Mouse (Mus musculus): Measurements from ENCODE around the gene Ccdc159.

Ccdc159 gene

DNA sequence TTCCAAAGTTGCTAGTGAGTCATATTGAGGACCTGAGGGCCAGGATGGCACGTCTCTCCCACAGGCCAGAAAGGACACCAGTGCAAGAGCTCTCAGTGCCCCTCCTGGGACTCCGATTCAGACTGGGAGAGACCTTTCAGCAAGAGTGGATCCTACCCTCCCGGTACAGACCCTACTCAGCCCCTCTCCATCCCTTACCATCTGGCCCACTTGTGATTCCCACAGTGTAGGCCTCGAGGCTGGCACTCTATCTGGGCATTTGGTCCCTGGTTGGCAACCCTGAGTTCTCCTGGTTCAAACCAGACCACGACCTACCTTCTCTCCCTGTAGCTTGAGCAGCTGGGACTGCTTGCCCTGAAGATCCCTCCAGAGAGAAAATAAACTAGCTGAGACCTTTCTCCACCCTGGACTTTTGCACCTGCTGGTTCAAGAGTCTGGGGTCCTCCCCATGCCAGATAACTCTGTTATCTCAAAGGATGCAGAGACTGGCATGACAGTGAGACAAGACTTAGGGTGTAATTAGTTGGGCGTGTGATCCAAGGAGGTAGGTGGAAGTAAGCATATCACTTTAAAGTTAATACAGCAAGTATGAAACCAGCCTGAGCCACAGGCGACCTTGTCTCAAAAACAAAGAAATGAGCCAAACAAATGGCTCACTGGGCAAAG lies 8.3 kb downstream of the Ccdc159 start:
- no peak for DNase-seq (ENCODE audit: low spot score)

DNA sequence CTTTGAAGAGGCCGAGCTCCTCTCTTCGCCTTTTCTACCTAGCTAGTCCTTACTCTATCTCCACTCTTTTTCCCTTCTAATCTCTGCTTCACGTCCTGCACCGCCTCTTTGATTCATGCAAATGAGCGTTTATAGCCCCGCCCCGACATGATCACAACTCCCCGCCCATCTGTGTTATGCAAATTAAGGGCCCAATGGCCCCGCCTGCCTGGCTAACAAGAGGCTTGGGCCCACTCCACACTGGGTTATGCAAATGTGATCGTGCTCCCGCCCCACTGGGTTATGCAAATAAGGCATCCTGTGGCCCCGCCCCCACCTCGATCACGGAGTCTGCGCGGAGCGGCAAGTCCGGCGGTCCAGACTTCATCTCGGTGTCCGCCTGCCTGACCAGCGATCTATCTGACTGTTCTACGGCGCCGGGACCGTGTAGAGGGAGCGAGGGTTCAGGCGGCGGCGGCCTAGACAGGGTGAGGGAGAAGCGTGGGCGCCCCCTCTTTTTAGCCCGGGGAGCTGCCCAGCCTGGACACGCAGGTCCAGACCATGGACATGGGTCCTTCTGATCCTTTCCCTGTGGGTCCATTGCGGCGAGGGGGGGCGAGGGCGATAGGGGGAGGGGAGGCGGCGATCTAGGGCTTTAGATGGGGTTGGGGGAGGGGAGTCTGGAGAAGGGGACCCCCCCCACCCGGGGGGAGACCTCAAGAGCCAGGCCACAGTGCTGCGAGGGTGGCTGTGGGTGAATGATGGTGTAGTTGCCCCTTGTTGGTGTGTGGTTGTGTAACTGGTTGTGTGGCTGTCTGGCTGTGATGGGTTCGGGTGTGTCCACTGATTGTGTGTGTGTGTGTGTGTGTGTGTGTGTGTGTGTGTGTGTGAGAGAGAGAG lies 9.7 kb downstream of the Ccdc159 start, which contains the start of gene Plppr2:
Plppr2 (plus strand) TSS at position 342 of the 879 bp plus-strand sequence.
- DNase-seq (ENCODE audit: low spot score), result peak; percentile 99

DNA sequence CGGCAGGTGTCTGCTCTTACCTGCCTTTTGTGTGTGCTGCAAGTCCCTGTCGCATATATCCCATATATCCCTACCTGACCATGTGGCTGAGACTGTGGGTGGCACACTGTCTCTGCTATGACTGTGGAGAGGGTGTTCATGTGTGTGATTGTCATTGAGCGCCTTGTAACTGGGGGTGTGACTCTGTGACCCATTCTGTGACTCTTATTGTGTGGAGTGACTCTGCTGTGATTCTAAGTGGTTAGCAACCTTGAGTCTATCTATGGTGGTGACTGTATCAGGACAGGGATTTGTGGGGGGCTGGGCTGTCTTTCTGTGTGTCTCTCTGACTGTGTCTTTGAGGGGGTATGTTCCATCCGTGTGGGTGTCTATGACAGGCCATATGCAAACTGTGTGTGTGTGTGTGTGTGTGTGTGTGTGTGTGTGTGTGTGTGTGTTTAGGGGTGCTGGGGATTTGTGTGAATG lies 10.5 kb downstream of the Ccdc159 start:
- DNase-seq (ENCODE audit: low spot score), result no peak

DNA sequence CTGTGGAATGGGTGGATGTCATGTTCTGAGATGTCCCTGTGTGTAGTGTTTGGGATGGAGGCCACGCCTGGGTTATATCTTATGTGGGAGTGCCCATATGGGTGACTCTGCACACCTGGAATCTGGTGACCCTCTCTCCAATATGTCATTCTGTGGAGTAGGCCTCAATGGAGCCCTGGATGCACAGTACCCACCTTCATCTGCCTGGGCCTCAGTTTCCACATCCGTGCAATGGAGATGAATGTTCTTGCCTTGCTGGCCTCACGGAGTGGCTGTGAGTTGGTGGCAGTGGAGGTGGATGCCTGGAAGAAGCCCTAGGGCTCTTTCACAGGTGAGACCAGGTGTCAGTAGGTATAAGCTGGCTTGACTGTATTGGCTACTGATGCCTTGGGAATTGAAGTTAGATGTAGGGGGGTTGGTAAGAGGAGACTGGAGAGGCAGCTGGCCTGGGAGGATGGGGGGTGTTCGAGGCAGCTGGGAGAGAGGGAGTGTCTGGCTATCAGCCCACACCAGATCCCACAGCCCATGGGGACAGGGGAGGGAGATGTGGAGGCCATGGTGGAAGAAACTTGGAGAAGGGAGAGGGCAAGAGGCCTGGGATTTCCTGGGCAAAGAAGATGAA lies 11.1 kb downstream of the Ccdc159 start:
- no peak for DNase-seq (ENCODE audit: low spot score)

DNA sequence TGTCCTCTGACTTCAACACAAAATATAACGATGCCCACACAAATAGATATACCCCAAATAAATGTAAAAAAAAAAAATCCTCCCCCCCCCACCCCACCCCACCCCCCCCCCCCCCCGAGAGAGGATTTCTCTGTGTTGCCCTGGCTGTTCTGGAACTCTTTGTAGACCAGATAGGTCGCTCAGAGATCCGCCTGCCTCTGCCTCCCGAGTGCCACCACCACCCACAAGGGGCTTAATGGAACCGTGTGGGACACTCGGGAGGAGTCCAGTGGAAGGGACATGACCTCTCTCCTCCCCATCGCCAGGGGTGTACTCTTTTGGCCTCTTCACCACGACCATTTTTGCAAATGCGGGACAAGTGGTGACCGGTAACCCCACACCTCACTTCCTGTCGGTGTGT lies 15.8 kb downstream of the Ccdc159 start:
- no peak for DNase-seq (ENCODE audit: low spot score)

DNA sequence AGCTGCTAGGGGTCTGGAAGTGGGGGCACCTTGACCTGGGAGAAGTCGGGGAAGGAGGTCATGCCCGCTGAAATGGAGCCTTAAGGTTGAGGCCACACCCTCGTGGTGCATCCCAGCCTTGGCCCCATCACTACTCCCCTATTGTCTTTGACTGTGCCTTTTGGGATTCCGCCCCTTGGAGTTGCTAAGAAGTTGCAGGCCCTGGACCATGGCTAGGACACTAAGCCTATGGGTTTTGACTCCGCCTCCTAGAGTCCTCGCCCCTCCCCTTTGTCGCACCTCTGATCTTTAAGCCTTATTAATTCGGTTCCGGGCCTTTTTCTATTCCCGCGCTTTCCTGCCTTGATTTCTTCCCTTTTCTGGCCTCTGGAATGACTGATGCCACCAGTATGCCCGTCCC lies 16.4 kb downstream of the Ccdc159 start:
- no peak for DNase-seq (ENCODE audit: low spot score)

DNA sequence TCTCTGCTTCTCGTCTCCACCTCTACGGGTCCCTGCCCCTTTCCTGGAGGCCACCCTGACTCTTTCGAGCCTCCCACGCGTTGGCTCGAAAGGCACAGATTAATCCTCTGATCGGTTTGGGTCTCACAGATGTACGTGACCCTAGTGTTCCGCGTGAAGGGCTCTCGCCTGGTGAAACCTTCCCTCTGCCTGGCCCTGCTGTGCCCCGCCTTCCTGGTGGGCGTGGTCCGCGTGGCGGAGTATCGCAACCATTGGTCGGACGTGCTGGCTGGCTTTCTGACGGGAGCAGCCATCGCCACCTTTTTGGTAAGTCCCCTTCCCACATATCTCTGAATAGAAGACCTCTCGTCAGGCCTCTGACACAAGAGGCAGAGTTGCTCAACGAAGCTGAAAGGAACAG lies 17.0 kb downstream of the Ccdc159 start:
- no peak for DNase-seq (ENCODE audit: low spot score)

DNA sequence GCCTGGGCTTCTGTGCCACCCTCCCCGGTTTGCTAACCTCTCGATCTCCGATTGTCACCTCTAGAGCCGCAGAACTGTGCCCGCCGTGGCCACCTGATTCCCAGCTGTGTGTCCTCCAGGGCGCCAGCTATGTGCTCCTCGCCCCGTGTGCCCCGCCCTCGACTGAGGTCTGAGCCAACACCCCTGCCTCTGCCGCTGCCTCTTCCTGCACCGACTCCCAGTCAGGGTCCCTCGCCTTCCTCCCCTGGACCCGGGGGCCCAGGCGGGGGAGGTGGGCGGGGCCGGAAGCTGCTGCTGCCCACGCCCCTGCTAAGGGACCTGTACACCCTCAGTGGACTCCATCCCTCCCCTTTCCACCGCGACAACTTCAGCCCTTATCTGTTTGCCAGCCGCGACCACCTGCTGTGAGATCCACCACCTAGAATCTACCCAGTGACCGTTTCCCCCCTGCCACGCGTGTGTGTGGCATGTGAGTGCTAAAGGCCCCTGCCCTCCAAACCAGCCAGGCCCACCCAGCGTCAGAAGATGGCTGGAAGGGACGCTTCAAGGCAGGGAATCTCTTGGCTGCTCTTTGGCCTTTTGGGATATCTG lies 20.4 kb downstream of the Ccdc159 start:
- no peak for DNase-seq (ENCODE audit: low spot score)

DNA sequence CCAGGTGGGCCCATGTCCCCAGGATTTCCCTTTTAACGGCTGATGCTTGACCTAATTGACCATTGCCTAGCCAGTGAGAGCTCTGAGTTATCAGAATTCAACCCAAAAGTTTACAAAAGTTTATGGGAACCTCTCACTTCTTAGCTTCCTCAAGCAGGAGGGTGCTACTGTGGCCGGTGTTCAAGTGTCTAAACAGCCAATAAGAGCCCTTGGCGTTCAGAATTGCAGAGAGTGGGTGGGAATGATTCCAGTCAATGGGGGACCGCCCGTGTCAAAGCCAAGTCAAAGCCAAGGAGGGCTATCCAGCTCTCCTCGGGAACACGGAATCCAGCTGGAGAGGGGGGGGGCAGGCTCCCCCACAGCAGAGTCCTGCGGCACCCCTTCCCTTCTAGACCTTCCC lies 20.9 kb downstream of the Ccdc159 start:
- DNase-seq (ENCODE audit: low spot score), result no peak

DNA sequence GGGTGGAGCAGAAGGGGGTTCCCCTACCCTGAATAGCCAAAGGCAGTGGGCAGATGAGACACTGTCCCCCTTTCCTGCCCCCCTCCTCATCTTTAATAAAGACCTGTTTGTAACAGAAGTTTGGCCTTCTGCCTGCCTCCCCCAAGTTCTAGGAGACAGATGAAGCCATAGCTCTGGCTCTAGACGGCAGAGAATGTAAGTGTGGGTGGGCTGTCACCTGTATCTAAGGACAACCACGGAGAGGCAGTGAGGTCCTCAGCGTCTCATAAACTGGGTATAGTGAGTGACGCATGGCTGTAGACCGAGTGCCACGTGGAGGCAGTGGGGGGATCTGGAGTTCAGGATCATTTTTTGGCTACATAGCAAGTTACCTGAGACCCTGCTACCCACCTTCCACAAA lies 21.5 kb downstream of the Ccdc159 start:
- no peak for DNase-seq (ENCODE audit: low spot score)

DNA sequence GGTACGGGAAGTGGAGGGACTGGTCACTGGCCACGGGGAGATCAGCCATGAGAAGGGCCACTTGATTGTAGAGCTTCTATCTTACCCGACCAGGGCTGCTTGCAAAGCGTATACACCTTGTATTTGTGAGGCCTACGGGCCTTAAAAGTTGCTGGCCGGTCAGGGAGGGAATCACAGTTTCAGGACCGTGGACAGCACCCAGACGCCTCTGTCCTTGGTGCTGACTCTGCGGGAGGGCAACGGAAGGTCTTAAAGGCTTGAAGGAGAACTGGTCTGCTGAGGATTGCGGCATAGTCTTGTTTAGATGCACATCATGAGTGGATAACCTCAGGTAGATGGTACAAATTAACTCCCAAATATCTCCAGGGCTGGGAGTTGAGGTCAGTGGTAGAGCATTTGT lies 23.1 kb downstream of the Ccdc159 start:
- DNase-seq (ENCODE audit: low spot score), result peak; percentile 83

DNA sequence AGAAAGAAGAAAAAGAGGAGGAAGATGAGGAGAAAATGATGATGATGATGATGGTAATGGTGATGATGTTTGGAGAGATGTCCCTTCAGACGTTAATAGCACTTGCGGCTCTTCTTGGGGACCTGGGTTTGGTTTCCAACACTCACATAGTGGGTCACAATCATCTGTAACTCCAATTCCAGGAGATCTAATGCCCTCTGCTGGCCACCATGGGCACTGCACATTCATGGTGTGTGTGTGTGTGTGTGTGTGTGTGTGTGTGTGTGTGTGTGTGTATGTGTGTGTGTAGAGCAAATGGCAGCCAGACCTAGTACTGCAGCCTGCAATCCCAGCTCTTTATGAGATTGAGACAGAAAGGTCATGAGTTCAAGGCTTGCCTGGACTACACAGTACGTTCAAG lies 24.7 kb downstream of the Ccdc159 start:
- no peak for DNase-seq (ENCODE audit: low spot score)

DNA sequence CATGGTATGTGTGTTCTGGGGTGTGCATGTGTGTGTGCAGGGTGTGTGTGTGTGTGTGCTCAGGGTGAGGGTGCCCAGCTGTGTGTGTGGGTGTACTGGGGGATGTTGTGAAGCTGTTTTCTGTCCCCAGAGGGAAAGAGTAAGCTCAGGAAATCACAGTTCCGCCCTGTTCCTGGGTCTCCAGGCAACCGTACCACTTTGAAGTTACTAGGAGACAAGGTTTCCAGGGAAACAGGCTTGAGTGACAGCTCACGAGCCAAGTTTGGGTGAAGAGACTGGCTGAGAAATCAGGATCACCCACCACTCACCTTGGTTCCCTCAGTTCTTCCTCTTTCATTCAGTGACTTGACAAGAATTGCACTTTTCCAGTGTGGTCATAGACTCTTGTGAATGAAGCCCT lies 26.3 kb downstream of the Ccdc159 start:
- DNase-seq (ENCODE audit: low spot score), result no peak

DNA sequence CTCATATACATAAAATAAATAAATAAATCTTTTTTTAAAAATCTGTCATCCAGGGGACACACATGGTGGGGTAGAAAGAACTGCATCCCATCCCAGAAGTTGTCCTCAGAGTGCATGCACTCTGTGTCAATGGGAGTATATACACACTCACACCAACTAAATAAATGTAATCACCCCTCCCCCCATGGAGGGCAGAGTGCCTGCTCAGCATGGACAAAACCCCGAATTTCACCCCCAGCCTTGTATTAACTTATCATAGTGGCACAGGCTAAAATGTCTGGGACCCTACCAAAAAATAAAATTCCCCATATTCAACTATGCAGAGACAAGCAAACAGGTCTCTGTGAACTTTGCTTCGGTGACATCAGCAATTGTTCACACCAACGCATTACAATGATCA lies 27.4 kb downstream of the Ccdc159 start:
- no peak for DNase-seq (ENCODE audit: low spot score)

DNA sequence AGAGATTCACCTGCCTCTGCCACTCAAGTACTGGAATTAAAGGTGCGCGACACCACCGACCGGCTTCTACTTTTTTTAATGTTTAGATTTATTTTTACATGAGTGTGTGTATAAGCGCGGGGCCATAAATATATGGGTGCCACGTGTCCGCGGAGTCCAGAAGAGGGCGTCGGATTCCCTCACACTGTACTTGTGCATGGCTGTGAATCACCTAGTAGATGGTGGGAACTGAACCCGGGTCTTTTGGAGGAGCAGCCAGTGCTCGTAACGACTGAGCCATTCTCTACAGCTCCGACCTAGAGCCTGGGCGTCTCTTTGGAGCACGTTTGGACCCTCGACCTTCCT lies 27.9 kb downstream of the Ccdc159 start:
- no peak for DNase-seq (ENCODE audit: low spot score)

DNA sequence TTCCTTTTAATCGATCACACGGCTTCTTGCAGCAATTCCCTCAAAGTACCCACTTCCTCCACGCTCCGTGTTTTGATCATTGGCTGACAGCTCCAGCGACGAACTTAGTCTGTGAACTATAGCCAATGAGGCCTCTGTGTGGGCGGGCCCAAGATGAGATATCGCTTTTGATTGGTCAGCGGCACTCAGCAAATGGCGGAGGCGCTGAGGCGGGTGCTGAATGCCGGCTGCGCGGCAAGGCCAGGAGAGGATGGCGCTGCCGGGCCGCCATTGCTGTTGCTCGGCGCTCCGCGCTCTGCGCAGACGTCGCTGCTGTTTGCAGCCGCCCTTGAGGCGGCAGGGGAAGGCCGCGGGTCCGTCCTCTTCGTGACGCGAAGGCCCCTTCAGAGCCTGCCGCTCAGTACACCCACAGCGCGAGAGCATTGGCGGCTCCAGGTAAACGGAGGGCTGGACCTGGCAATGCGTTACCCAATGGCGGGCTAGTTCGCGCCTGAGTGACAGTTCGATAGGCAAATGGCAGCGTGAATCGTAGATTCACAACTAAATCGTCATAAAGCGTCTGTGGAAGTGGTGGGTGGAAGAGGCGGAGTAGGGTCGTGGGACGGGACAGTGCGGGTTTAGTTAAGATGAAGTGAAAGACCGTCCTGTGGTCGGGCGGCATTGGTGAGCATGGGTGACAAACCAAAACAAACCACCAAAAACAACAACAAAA lies 28.5 kb downstream of the Ccdc159 start, which contains the start of gene Swsap1:
Swsap1 (plus strand) TSS at position 186 of the 712 bp plus-strand sequence.
- peak; percentile 99 for DNase-seq (ENCODE audit: low spot score)

DNA sequence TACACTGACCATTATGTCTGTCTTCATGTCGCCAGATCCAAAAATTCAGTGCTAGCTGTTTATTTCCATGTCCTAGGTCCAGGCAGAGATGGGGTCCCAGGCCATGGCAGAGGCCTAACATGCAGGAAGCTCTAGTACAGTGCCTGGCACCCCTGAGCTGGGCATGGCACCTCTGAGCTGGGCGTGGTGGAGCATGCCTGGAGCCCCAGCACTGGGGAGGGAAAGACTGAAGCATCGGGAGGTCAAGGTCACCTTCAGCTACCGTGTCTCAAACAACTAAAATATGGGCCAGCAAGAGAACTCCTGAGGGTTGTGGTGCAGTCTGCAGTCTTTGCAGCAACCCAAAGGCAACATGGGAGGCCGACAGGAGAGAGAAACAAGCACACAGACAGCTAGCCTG lies 31.1 kb downstream of the Ccdc159 start:
- no peak for DNase-seq (ENCODE audit: low spot score)

DNA sequence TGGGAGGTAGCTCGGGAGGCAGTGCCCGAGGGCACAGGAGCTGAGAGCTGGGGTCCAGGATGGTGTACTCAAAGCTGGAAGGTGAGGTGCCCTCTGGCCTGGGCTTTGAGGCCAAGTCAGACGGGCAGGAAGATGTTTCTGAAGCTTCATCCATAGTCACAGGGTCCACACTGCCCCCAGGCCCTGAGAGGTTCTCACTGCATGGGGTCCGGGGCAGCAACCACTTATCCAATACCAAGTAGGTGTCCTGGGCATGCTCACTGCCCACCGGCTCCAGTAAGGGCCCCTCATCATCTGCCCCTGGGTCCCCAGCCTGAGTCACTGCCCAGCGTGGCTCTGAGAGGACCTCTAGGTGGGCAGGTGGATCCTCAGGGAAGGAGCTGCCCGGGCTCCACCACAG lies 32.0 kb downstream of the Ccdc159 start:
- DNase-seq (ENCODE audit: low spot score), result no peak

DNA sequence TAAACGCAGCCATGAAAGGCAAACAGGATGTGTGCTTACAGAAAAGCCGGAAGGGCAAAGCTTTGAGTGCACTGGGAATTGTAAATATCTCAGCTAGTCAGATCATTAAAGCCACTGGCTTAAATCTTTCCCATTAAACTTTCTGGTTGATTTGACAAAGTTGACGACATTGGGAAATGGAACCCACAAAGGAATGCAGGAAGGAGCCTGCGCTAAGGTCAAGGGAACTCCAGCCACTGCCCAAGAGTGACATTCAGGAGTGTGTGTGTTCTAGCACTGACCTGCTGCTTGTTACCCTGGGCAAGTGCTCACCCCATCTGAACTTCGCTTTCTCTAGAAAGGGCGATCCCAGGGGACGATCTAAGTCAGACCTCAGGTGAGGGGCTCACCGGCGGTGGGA lies 32.9 kb downstream of the Ccdc159 start:
- DNase-seq (ENCODE audit: low spot score), result no peak

DNA sequence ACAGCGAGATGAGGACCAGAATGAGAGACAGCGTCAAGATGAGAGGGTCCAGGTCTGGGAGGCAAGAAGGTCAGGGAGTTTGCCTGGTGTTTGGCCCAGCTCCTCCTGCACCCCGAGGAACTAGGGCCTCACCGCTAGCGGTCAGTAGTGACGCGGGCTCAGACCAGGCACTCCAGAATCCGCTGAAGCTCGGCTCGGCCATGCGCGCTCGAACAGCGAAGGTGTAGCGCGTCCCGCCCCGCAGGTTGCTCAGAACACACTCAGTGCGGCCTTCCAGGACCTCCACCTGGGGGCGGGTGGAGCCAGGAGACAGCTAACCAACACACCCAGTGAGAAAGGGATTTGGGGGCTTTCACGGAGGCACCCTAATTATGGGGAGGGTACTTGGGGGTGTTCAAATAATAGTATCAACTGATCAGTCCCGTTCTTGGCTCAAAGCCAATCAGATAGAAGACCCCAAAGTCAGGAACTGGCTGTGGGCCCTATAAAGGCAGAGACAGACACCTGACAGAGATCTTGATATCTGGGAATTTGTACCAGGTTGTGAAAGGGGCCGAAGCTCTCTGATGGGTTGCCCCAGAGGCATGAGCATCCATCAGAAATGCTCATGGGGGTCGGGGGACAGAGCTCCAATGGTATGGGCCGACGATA lies 33.4 kb downstream of the Ccdc159 start:
- no peak for DNase-seq (ENCODE audit: low spot score)

DNA sequence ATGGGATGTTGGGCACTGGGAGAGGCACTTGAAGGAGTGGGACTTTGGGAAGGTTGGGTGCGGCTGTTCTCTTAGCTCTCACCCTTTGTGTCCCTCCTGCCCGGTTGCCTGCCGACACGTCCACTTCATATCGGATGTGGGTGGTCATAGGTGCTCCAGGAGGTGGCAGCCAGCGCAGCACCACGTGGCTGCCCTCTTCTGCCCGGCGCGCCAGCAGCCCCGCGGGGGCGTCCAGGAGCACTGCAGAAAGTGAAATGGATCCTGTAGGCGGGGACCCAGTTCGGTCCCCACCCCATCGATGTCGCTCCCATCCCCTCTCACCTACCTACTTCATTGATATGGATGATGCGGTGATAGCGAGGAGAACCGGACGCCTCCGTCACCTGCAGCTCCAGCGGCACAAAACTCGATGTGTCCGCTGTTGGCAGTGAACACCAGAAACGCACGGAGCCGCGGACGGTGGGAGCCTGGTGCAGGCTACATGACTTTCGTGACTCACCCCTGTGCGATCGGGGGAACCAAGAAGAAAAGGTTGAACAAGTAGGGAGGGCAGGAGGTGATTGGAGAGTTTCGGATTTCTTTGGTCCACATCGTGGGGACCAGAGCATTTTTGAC lies 34.2 kb downstream of the Ccdc159 start:
- DNase-seq (ENCODE audit: low spot score), result no peak

Data from embryo, embryonic 10.5 days (tissue).